Mouse (Mus musculus) heart, postnatal 25 days (tissue): ENCODE data around the gene Ran. TPM values are rescaled to one million over a fixed set of nuclear protein-coding genes. Genes with fewer than 3 reads are reported as not detected.

Source experiments
- DNase-seq: peaks from one replicate; pipeline ENCODE4 v3.0.0; 2022; ENCODE audit warnings: low spot score
- intact Hi-C: fragments of 180-260 bp; cut with DNase I; formaldehyde crosslinking; loops from one replicate; pipeline ENCODE4 v1.15.1; 2025
- total RNA-seq, 2 experiments: library from RNA; stranded (reverse); gene quantifications; 2 replicates each; pipeline ENCODE4 v1.2.3; 2021

Ran gene
- total RNA-seq, 2 experiments from 2014 or later = 94.6 to 110 TPM

DNA sequence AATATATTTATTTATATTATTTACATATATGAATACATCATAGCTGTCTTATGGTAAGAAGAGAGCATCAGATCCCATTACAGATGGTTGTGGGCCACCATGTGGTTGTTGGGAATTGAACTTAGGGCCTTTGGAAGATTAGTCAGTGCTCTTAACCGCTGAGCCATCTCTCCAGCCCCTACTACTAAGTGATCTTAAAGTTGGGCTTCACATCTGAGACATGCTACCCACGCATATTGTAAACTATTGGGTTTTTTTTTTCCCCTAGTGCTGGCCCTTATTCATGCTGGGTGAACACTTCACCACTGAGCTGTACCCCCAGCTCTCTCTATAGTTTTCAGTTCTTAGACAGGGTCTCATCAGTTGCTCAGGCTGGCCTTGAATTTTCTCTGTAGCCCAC is 8.9 kb upstream of the Ran start:
- no peak for DNase-seq
- intact Hi-C loops = no loop called here

- intact Hi-C loops = no loop called here
- DNase-seq = no peak
Measured at GRCm38 (mm10) chr5:129015020-129015419, 4.8 kb upstream of the Ran start.

GRCm38 (mm10) chr5:129015540-129015939 is 4.3 kb upstream of the Ran start:
- no peak for DNase-seq
- intact Hi-C loops = no loop called here

DNA sequence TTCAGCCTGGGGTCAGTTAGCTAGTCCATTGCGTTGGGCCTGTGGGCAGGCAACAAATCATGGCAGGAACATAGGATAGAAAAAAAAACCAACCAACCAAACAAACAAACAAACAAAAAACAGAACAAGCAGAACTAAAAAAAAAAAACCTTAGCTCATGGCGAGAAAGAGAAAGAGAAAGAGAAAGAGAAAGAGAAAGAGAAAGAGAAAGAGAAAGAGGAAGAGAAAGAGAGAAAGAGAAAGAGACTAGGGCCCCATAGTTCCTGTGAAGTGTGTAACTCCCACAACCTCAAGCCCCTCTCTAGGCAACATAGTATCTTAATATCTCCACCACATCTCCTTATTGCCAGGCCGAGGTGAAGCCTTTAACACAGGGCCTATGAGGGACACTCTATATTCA is 3.5 kb upstream of the Ran start:
- no peak for DNase-seq
- intact Hi-C loops = no loop called here

DNA sequence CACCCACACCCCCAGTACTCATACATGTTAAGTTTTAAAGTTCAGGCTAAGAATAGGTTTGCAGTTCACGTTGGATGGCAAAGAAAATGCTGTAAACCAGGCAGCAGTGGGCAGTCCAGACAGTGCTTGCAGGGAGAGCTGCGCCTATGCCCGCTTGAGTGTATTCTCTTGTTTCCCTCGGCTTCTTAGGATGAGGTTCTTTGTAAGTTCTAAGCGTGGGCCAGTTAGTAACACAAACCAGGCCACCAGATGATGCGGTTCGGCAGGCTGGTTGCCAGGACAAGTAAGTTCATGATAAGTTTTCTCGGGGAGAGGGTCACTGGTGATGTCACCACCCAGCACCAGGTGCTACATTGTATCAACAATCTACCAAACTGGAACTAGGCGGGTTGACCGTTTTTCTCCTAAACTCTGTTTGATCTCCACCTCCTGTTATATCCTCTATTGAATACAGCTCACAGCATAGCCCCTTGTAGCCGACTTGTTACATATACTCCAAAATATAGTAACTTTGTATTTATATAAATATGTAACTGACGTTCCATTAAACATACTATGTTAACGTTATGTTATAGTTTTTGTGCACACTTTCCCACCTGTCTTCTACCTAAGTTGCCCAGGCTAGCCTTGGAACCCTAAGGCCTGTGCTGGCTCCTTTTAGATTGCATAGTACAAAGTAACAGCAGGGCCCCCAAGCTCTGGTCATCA is 933 bp upstream of the Ran start:
- DNase-seq = no peak
- intact Hi-C loops = no loop called here

DNA sequence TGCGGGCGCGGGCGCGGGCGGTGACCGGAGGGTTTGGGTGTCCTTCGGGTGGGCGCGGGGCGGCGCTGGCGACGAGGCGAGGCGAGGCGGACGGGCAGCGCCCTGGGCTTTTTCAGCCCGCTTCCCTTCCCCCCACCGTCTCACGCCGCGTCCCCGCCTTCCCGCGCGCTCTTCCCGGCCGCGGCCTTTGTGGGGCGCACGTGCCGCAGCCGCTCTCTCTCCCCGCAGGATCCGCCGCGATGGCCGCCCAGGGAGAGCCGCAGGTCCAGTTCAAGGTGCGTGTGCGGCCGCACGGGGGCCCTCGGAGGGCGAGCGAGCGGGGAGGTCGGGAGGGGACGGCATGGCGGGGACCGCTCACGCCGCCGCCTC is 415 bp downstream of the Ran start:
- intact Hi-C loops = no loop called here
- DNase-seq = no peak

DNA sequence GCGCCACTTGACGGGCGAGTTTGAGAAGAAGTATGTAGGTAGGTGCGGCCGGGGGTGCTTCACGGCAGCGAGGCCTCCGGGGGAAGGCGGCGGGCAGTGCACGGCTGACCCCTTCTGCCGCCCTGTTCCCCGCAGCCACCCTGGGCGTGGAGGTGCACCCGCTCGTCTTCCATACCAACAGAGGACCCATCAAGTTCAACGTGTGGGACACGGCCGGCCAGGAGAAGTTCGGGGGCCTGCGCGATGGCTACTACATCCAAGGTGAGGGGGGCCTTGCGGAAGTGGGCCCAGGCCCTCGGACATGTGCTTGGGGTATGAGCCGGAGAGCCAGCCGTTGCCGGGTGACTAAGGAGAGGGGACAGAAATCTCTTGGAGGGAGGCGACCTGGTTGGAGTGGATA is 862 bp downstream of the Ran start:
- intact Hi-C loops = no loop called here
- no peak for DNase-seq

DNA sequence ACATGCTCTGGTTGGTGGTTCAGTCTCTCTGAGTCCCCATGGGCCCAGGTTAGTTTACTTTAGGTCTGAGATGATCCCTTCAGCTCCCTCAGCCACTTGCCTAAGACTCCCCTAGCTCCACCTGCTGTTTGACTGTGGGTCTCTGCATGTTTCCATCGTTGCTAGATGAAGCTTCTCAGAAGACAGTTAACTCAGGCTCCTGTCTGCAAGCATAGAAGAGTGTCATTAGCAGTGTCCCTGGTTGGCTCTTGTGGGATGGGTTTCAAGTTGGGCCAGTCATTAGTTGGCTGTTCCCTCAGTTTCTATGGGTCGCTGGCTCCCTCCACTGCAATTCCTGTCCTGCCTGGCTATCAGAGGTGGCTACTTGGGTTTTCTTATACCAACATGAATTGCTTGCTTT is 5.2 kb downstream of the Ran start:
- intact Hi-C loops = no loop called here
- DNase-seq = no peak

DNA sequence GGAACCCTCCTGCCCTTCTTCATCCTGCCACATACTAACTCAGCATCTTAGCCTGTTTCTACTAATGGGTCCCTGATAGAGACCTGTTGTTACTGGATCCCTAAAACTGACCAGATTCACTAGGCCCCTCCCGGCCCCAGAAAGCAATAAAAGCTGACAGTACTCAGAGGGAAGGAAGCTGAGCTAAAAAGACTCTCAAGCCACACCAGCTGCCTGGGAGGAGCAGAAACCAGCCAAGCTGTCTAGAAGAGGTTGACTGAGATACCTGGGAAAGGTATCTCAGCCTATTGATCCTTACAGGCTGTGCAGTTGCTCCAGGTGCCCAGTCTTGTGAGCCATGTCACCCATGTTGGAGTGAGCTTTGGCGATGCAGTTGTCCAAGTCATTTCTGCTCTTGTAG is 5.9 kb downstream of the Ran start:
- DNase-seq = no peak
- intact Hi-C loops = no loop called here

- no peak for DNase-seq
- intact Hi-C loops = no loop called here
Measured at GRCm38 (mm10) chr5:129026171-129026570, 6.3 kb downstream of the Ran start.

- DNase-seq = no peak
- intact Hi-C loops = no loop called here
Measured at GRCm38 (mm10) chr5:129026637-129027036, 6.8 kb downstream of the Ran start.

DNA sequence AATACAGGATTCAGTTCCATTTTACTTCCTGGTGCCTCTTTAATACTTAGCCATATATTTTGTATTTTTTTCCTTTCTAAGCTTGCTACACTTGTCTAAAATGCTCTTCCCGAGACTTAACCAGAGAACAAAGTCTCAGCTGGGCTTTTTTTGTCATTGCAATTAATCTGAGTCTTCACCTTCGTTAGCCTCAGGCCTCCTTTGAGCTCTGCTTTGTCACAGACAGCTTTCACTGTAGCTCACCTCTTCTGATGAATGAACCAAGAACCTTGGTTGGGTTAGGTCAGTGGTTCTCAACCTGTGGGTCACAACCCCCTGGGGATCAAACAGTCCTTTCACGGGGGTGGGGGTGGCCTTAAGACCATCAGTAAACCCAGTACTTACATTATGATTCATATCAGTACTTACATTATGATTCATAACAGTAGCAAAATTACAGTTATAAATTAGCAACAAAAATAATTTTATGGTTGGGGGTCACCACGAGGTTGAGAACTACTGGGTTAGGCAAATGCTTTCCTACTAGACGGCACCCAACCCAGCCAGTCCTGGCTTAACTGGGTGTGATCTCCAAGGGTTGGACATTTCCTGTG is 9.4 kb downstream of the Ran start:
- no peak for DNase-seq
- intact Hi-C loops = no loop called here

DNA sequence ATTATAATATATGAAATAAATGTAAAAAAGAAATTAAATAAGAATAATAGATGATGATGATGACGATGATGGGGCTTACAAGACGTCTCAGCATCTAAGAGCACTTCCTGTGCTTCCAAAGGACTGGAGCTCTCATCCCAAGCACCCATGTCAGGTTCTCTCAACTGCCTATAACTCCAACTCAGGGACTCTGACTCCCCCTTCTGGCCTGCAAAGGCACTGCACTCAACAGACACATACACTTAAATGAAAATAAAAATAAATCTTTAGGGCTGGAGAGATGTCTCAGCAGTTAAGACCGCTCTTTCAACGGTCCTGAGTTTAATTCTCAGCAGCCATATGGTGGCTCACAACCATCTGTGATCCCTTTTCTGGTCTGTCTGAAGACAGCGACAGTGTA is 16.8 kb downstream of the Ran start:
- intact Hi-C loops = no loop called here

DNA sequence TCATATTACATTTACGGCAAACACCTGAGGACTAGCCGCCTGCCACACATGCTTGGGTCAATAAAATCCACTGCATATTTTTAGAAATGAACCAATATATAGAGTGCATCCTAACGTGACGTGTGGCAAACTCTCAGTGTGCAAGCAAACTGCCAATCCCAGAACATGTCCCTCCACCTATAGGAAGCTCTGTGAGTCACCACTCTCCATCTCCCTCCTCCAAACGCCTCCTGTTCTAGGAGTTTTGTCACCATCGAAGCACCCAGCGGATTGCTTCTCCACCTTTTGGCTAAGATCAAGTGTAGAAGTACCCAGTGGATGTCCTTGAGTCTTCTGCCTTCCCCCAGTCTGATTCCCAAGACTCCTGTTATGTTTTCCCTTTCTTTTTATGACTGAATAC is 17.9 kb downstream of the Ran start:
- no peak for DNase-seq
- intact Hi-C loops = no loop called here

More for the DNA sequence above, 16.8 kb downstream of the Ran start:
- DNase-seq = no peak

DNA sequence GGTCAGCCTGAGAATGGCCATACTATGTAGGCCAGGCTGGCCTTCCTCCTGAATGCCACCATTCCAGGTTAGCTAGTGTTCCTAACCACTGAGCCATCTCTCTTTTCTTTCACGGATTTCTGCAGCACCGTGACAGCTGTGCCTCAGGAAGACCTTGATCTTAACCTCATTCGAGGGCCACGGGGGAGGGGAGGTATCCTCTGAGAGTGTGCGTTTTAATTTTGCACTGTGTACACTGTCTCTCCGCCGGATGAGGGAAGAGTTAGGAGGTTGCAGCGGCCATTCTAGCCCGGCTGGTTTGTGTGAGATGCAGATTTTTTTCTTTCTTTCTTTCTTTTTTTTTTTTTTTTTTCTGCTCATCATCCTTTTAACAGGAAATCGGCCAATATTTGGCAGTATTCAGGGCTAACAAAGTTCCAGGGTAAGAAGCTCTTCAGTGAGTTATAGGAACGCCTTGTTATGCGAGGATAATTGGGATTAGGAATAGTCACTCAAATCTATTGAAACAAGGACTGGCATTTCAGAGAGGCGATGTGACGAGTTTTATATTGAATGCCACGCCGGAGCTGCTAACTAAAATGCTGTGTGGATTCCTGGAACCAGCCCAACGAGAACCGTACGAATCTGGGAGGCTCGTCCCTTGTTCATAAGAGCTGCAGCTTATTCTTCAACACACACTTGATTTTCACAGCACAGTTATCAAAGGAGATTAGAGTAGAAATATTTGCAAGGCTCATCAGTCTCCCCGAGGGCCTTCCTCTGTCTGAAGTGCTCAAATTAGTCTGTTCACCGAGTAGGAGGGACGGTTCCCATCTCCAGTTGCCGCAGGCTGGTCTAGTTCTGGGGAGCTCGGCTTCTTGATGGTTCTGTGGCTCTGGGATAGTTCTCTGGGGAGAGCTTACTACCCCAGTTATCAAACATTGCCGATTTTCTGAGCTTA is 26.0 kb downstream of the Ran start:
- intact Hi-C loops = no loop called here
- no peak for DNase-seq

DNA sequence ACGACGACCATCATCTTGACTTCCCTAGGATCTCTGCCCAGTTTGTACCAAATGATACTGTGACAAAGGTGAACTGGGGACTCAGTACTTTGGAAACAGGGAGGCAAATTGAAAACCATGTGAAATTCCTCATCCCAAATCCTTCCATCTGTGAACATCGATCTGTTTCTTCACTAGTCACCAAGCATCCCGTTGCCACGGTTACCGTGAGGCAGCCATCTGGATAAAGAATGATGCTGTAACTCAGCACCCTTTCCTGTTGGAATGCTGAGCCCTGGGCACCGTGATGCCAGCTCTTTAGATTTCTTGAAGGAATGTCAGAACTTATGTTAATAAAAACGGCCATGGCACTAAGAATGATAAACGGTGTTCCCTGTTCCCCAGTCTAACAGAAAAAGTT is 29.5 kb downstream of the Ran start:
- DNase-seq = no peak
- intact Hi-C loops = no loop called here

DNA sequence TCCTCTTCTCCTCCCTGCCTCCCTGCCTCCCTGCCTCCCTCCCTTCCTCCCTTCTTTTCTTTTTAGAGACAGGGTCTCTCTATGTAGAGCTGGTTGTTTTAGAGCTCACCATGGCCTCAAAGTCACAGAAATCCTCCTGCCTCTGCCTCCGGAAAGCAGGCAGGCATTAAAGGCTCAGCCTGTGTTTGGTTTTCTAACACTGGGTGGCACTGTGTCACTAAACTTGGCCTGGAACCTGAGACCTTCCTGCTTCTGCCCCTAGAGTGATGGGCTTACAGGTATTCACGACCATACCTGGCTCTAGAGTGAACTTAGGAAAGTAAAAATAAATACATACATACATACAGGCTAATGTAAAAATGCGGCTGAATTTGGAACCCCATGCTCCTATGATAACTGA is 32.0 kb downstream of the Ran start:
- no peak for DNase-seq
- intact Hi-C loops = no loop called here

GRCm38 (mm10) chr5:129052636-129053355 is 32.9 kb downstream of the Ran start:
- intact Hi-C loops = no loop called here
- no peak for DNase-seq

DNA sequence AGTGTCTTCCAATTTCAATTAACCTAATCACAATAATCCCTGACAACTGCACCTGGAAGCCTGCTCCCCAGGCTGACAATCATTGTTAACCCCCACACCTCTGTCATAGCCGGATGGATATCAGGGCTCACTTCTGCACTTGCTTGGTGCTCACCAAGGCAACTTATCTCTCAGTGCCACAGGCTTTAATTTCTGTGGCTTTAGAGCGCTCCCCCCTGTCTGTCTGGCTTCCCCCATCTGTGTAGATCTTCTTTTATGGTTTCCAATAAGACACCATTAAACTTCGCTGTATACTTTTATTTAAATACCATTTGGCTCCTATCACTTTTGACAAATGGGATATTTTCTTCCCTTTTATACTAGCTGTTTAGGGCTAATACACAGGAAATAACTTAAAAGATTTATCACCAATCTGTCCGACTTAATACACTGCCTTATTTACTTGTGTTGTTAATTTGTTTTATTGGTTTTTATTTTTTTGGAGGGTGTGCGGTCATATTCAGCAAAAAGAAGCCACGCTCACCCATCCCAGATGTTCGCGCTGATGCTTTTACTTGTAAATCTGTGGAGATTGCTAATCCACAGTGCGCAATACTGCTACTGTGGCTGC is 34.9 kb downstream of the Ran start:
- DNase-seq = no peak
- intact Hi-C loops = no loop called here

- intact Hi-C loops = no loop called here
- DNase-seq = no peak
Measured at GRCm38 (mm10) chr5:129059116-129059515, 39.2 kb downstream of the Ran start.
